Mouse (Mus musculus) stomach, postnatal 0 days (tissue): ENCODE measurements around the gene Mrgpra6. TPM values are rescaled to one million over a fixed set of nuclear protein-coding genes. Genes with fewer than 3 reads are reported as not detected.

Experiments used
- ATAC-seq: fragments of 200-750 bp; cut with Nextera tagmentation; 2 replicates; pipeline ENCODE4 v1.8.0; 2017; ENCODE audit not compliant: low FRiP score, low TSS enrichment
- DNase-seq: peaks from one replicate; pipeline ENCODE4 v3.0.0-alpha.2; 2016; ENCODE audit warnings: low spot score
- H3K27ac ChIP-seq: fragments of 300-500 bp; sonication (generic); replicated peaks from 2 replicates; pipeline ENCODE4 v1.5.1; 2014; ENCODE audit warnings: mild to moderate bottlenecking, control low read depth
- H3K27me3 ChIP-seq: fragments of 300-500 bp; sonication (generic); 2 replicates; pipeline ENCODE4 v1.6.1; 2014; ENCODE audit warnings: low read length; ENCODE audit not compliant: control insufficient read depth, insufficient read depth
- H3K36me3 ChIP-seq: fragments of 300-500 bp; sonication (generic); 2 replicates; pipeline ENCODE4 v1.6.1; 2014; ENCODE audit warnings: low read length, mixed read lengths; ENCODE audit not compliant: control insufficient read depth, insufficient read depth
- H3K4me1 ChIP-seq: fragments of 300-500 bp; sonication (generic); replicated peaks from 2 replicates; pipeline ENCODE4 v1.6.1; 2014; ENCODE audit warnings: antibody characterized with exemption; ENCODE audit not compliant: control insufficient read depth, insufficient read depth
- H3K4me2 ChIP-seq: fragments of 300-500 bp; sonication (generic); replicated peaks from 2 replicates; pipeline ENCODE4 v1.6.1; 2014; ENCODE audit warnings: low read depth, mild to moderate bottlenecking, control low read depth, moderate library complexity
- H3K4me3 ChIP-seq: fragments of 300-500 bp; sonication (generic); 2 replicates; pipeline ENCODE4 v1.5.1; 2014; ENCODE audit warnings: low read depth, low read length, control low read depth
- H3K9ac ChIP-seq: fragments of 300-500 bp; sonication (generic); 2 replicates; pipeline ENCODE4 v1.6.1; 2014; ENCODE audit warnings: mild to moderate bottlenecking, low read length, control low read depth, mixed read lengths
- H3K9me3 ChIP-seq: fragments of 300-500 bp; sonication (generic); 2 replicates; pipeline ENCODE4 v1.6.1; 2016; ENCODE audit warnings: low read length; ENCODE audit not compliant: control insufficient read depth
- CTCF ChIP-seq: IDR thresholded peaks from 2 replicates; pipeline ENCODE4 v1.5.1; 2016; ENCODE audit warnings: antibody characterized with exemption, low read depth, mild to moderate bottlenecking, moderate library complexity
- EP300 ChIP-seq: optimal IDR thresholded peaks from 2 replicates; pipeline ENCODE3; 2016; ENCODE audit warnings: antibody characterized with exemption
- WGBS: fragments of 180-500 bp; shearing (Covaris S2); extraction: QIAGEN DNeasy Blood & Tissue Kit; methylation state at CpG from one replicate; pipeline ENCODE4 v1.1.7; 2014; 5-methylcytosine and 5-hydroxymethylcytosine counted together
- polyA plus RNA-seq: library from polyadenylated mRNA; unstranded; fragments of >200 nt; fragmentation: Nextera tagmentation; extraction: Ambion mirVana; gene quantifications from 2 replicates; pipeline ENCODE4 v1.2.1, GENCODE M21; 2015

The Mrgpra6 gene
- polyA plus RNA-seq: not detected in 2 replicates

DNA sequence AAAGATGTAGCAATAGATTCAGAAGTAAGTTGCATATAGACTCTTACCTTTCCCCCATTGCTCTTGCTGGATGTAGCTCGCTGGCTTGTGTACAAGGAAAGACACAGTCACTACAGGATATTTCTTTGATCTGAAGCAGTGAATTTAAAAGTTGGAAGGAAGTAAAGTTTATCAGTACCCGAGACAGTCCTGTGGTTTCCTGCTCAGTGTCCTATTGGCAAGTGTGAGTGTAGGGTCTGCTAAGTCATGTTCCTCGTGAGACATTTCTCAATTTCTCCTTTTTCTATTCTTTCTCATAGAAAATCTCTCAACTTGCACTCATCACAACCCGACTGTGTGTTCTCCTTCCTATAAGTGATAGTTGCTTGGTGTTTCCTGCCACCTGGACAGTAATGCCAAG, at the start of gene Mrgpra6:
Gene Mrgpra6, minus strand, starts transcription at position 91 of the 400 bp plus-strand sequence.
- no peak for TF ChIP-seq CTCF
- no peak for TF ChIP-seq EP300
- Histone ChIP-seq H3K4me3 (no peak within 1 kb of the TSS), H3K36me3 (no peaks in the 10 kb centered on the region), H3K9ac (no peak within 1 kb of the TSS), H3K27ac (no peak within 1 kb of the TSS), H3K4me1 (no peaks in the 10 kb centered on the region), H3K27me3 (no peaks in the 10 kb centered on the region), H3K9me3 (no peaks in the 10 kb centered on the region), H3K4me2 (no peak within 1 kb of the TSS)
- WGBS: 71% methylated on average over 4 of the region's 4 CpGs
- no peak for ATAC-seq
- DNase-seq: no peak

DNA sequence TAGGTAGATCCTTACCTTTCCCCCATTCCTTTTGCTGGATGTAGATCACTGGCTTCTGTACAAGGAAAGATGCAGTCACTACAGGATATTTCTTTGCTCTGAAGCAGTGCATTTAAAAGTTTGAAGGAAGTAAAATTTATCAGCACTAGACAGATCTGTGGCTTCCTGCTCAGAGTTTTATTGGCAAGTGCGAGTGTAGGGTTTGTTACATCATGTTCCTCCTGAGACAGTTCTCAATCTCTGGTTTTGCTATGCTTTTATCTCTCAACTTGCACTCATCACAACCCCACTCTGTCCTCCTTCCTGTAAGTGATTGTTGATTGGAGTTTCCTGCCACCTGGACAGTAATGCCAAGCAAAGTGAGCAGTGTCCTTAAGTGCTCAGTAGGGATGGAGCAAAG, 48.0 kb upstream of the Mrgpra6 start, which contains the start of gene Mrgpra9:
Gene Mrgpra9, minus strand, starts transcription at position 79 of the 400 bp plus-strand sequence.
- WGBS: 59% methylated on average over 1 of the region's 1 CpGs
- ATAC-seq: no peak
- DNase-seq: no peak
- no peak within 1 kb of the TSS for H3K4me3 ChIP-seq
- H3K4me1 ChIP-seq: no peaks in the 10 kb centered on the region
- no peaks in the 10 kb centered on the region for H3K27me3 ChIP-seq
- H3K27ac ChIP-seq: no peak within 1 kb of the TSS
- TF ChIP-seq EP300 (no peak), CTCF (no peak)
- H3K9me3 ChIP-seq: no peaks in the 10 kb centered on the region
- H3K36me3 ChIP-seq: no peaks in the 10 kb centered on the region
- H3K4me2 ChIP-seq: no peak within 1 kb of the TSS
- H3K9ac ChIP-seq: no peak within 1 kb of the TSS

DNA sequence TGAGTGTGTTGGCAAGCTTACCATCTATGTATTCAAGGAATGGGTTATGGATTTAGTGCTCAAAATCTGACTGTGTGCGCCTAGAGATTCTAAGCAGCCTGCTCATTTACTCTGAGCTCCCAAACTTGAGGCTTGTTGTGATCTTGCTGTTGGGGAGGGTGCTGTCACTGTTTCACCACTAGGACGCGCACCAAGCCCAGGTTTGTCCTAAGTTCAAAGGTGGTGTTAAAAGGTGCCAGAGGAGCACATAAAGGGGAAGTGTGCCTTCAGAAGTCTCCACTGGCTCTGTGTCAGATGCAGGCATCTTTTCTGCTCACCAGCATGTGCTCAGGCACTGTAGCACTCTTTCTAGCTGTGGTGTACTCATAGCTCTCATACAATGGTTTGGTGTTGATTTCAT, 39.9 kb upstream of the Mrgpra6 start:
- H3K36me3 ChIP-seq: no peaks in the 10 kb centered on the region
- TF ChIP-seq EP300 (no peak), CTCF (no peak)
- H3K4me2 ChIP-seq: no peak overlapping the region
- H3K9ac ChIP-seq: no peak overlapping the region
- no peak overlapping the region for H3K27ac ChIP-seq
- no peaks in the 10 kb centered on the region for H3K4me1 ChIP-seq
- ATAC-seq: no peak
- H3K27me3 ChIP-seq: no peaks in the 10 kb centered on the region
- no peak for DNase-seq
- 54% methylated on average over 3 of the region's 3 CpGs for WGBS
- H3K9me3 ChIP-seq: no peaks in the 10 kb centered on the region
- no peak overlapping the region for H3K4me3 ChIP-seq

DNA sequence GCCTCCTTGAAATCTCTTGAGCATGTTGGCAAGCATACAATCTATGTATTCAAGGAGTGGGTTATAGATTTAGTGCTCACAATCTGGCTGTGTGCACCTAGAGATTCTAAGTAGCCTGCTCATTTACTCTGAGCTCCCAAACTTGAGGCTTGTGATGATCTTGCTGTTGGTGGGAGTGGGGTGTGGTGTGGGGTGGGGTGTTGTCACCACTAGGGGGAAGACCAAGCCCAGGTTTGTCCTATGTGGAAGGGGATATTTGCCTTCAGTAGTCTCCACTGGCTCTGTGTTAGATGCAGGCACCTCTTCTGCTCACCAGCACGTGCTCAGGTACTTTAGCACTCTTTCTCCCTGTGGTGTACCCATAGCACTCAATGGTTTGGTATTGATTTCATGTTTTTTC, 9.4 kb downstream of the Mrgpra6 start:
- no peak overlapping the region for H3K4me2 ChIP-seq
- no peaks in the 10 kb centered on the region for H3K9me3 ChIP-seq
- H3K27ac ChIP-seq: no peak overlapping the region
- WGBS: 44% methylated on average over 1 of the region's 1 CpGs
- H3K4me3 ChIP-seq: no peak overlapping the region
- H3K27me3 ChIP-seq: no peaks in the 10 kb centered on the region
- no peaks in the 10 kb centered on the region for H3K4me1 ChIP-seq
- ATAC-seq (no peak), DNase-seq (no peak)
- H3K36me3 ChIP-seq: no peaks in the 10 kb centered on the region
- no peak overlapping the region for H3K9ac ChIP-seq
- TF ChIP-seq EP300 (no peak), CTCF (no peak)

DNA sequence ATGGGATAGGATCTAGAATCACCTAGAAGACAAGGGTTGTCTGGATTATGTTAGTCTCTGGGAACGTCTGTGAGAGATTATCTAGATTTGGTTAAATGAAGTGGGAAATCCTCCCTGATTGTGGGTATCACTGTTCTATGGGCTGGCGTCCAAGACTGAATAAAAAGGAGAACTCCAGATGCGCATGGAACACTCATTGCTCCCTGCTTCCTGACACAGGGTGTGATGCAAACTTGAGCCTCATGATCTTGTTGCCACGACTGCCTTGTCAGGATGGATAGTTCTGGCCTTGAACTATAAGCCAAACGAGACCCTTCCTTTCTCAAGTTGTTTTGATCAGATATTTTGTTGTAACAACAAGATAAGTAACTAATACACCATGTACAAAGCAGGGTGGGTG, 33.9 kb downstream of the Mrgpra6 start:
- WGBS: 58% methylated on average over 5 of the region's 5 CpGs
- no peak for DNase-seq
- H3K36me3 ChIP-seq: no peaks in the 10 kb centered on the region
- no peaks in the 10 kb centered on the region for H3K27me3 ChIP-seq
- no peak overlapping the region for H3K4me3 ChIP-seq
- TF ChIP-seq EP300 (no peak), CTCF (no peak)
- H3K9me3 ChIP-seq: no peaks in the 10 kb centered on the region
- no peak overlapping the region for H3K9ac ChIP-seq
- no peak overlapping the region for H3K27ac ChIP-seq
- no peaks in the 10 kb centered on the region for H3K4me1 ChIP-seq
- no peak overlapping the region for H3K4me2 ChIP-seq
- ATAC-seq: no peak

DNA sequence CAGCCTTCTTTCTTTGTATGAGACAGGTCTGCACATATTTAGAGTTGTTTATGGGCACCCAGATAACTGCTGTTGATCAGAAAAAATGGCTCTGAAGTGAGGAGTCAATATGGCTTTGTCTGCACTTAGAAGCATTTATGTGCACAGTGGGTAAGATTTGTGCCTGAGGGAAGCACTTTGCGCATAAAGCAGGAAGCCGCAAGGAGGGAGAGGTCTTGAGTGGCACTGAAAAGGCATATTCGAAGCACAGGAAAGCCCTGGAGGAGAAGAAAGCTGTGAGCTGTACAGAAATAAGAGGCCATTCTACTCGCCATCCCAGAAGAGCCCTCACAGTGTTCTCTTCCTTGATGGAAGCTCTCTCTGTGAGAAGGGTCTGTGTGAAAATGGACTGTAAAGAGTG, 39.7 kb downstream of the Mrgpra6 start:
- WGBS: 74% methylated on average over 4 of the region's 4 CpGs
- Histone ChIP-seq H3K36me3 (no peaks in the 10 kb centered on the region), H3K4me1 (no peaks in the 10 kb centered on the region), H3K4me3 (no peak overlapping the region), H3K27me3 (no peaks in the 10 kb centered on the region), H3K4me2 (no peak overlapping the region), H3K9ac (no peak overlapping the region), H3K9me3 (no peaks in the 10 kb centered on the region), H3K27ac (no peak overlapping the region)
- TF ChIP-seq EP300: no peak
- TF ChIP-seq CTCF: no peak
- no peak for DNase-seq
- no peak for ATAC-seq
